Mouse (Mus musculus) neural tube, embryonic 14.5 days (tissue): ENCODE results near the gene Gsta3. TPM values are rescaled to one million over a fixed set of nuclear protein-coding genes. Genes with fewer than 3 reads are reported as not detected.
"Not testable (repeated sequence)": the region's sequence is repeated elsewhere in the genome, so short reads cannot be mapped to it uniquely, and the experiment has no call there.

Experiments
- ATAC-seq: fragments of 200-750 bp; cut with Nextera tagmentation; 2 replicates; pipeline ENCODE4 v1.8.0; 2017; ENCODE audit warnings: low read depth, mild to moderate bottlenecking, moderate TSS enrichment, moderate library complexity
- H3K27ac ChIP-seq: fragments of 300-500 bp; sonication (generic); 2 replicates; pipeline ENCODE4 v1.5.1; 2014; ENCODE audit warnings: low read depth, mild to moderate bottlenecking, control low read depth, low read length, moderate library complexity, mixed read lengths
- H3K27me3 ChIP-seq: fragments of 300-500 bp; sonication (generic); 2 replicates; pipeline ENCODE4 v1.6.1; 2014; ENCODE audit warnings: low read length; ENCODE audit not compliant: control insufficient read depth, insufficient read depth
- H3K36me3 ChIP-seq: fragments of 300-500 bp; sonication (generic); 2 replicates; pipeline ENCODE4 v1.6.1; 2014; ENCODE audit warnings: low read length, mixed read lengths; ENCODE audit not compliant: control insufficient read depth, insufficient read depth
- H3K4me1 ChIP-seq: fragments of 300-500 bp; sonication (generic); 2 replicates; pipeline ENCODE4 v1.6.1; 2014; ENCODE audit warnings: low read length; ENCODE audit not compliant: control insufficient read depth, insufficient read depth
- H3K4me2 ChIP-seq: fragments of 300-500 bp; sonication (generic); 2 replicates; pipeline ENCODE4 v1.6.1; 2014; ENCODE audit warnings: mild to moderate bottlenecking, low read depth, low read length, control low read depth
- H3K4me3 ChIP-seq: fragments of 300-500 bp; sonication (generic); 2 replicates; pipeline ENCODE4 v1.5.1; 2014; ENCODE audit warnings: low read depth, low read length, control low read depth, mixed read lengths
- H3K9ac ChIP-seq: fragments of 300-500 bp; sonication (generic); replicated peaks from 2 replicates; pipeline ENCODE4 v1.6.1; 2014; ENCODE audit warnings: low read depth, mild to moderate bottlenecking, control low read depth, low read length, mixed read lengths
- H3K9me3 ChIP-seq: fragments of 300-500 bp; sonication (generic); 2 replicates; pipeline ENCODE4 v1.6.1; 2016; ENCODE audit warnings: low read length; ENCODE audit not compliant: control insufficient read depth
- WGBS: fragments of 180-500 bp; shearing (Covaris S2); extraction: QIAGEN DNeasy Blood & Tissue Kit; methylation state at CpG from one replicate; pipeline ENCODE4 v1.1.7; 2014; 5-methylcytosine and 5-hydroxymethylcytosine counted together
- polyA plus RNA-seq: library from polyadenylated mRNA; unstranded; fragments of >200 nt; fragmentation: Nextera tagmentation; extraction: Ambion mirVana; gene quantifications from 2 replicates; pipeline ENCODE4 v1.2.1, GENCODE M21; 2014

Gene Gsta3
- polyA plus RNA-seq, 1 experiment from 2014 or later: 0.37 TPM

GRCm38 (mm10) chr1:21280306-21280705 is 39.9 kb downstream of the Gsta3 start:
- H3K4me2 ChIP-seq: no peak overlapping the region
- 82% methylated on average over 2 of the region's 2 CpGs for WGBS
- H3K4me3 ChIP-seq: no peak overlapping the region
- H3K27ac ChIP-seq: no peak overlapping the region
- H3K36me3 ChIP-seq: no peaks in the 10 kb centered on the region
- no peaks in the 10 kb centered on the region for H3K9me3 ChIP-seq
- H3K27me3 ChIP-seq: no peaks in the 10 kb centered on the region
- ATAC-seq: no peak
- no peaks in the 10 kb centered on the region for H3K4me1 ChIP-seq
- no peak overlapping the region for H3K9ac ChIP-seq

DNA sequence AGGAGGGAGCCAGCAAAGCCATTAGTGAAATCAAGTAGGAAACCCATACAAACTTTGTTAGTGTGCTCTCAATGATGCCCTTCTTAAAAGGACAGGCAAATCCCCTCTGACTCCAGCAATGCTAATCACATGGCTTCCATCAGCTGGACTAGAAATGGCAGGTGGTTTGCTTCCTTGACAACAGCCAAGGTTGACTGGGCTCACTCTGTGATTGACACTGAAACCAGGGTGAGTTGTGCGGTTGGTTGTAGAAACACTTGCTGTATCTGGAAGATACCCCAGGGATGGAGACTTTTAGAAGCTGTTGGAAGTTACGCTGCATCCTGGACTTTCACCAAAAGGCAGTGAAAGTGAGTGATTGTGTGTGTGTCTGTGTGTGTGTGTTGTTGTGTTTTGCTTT is 44.3 kb downstream of the Gsta3 start:
- not testable (repeated sequence) for H3K4me1 ChIP-seq, ATAC-seq, H3K9ac ChIP-seq, H3K27me3 ChIP-seq, H3K4me3 ChIP-seq, H3K36me3 ChIP-seq, H3K4me2 ChIP-seq, H3K27ac ChIP-seq, H3K9me3 ChIP-seq
- 92% methylated on average over 2 of the region's 2 CpGs for WGBS

DNA sequence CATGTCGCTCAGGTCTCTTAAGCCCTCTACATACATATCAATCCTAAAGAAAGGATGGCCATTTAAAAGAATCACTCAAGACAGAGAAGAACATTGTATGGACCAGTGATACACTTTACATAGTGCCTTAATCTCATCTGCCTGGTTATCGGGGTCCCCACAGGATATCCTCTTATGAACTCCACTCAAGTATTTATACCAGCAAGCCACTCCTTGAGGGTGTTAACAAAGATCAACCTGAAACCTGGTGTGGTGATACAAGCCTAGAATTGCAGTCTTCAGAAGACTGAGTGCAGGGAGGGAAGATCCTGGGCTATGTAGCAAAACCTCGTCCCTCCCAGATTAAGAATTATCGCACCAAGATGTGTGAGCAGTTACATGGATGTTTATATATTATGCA is 51.0 kb downstream of the Gsta3 start:
- Histone ChIP-seq H3K4me2 (no peak overlapping the region), H3K36me3 (no peaks in the 10 kb centered on the region), H3K27me3 (no peaks in the 10 kb centered on the region), H3K4me3 (no peak overlapping the region), H3K9ac (no peak overlapping the region), H3K27ac (no peak overlapping the region), H3K4me1 (no peaks in the 10 kb centered on the region), H3K9me3 (no peaks in the 10 kb centered on the region)
- ATAC-seq: no peak
- WGBS: 92% methylated on average over 4 of the region's 4 CpGs

- Histone ChIP-seq H3K9me3 (no peaks in the 10 kb centered on the region), H3K27me3 (no peaks in the 10 kb centered on the region), H3K4me1 (no peaks in the 10 kb centered on the region), H3K27ac (no peak overlapping the region), H3K4me2 (no peak overlapping the region), H3K9ac (no peak overlapping the region), H3K4me3 (no peak overlapping the region), H3K36me3 (no peaks in the 10 kb centered on the region)
- ATAC-seq: no peak
- WGBS: 73% methylated on average over 1 of the region's 1 CpGs
Measured at GRCm38 (mm10) chr1:21292590-21292989, 52.2 kb downstream of the Gsta3 start.

GRCm38 (mm10) chr1:21296169-21296568 is 55.8 kb downstream of the Gsta3 start:
- no peaks in the 10 kb centered on the region for H3K27me3 ChIP-seq
- 91% methylated on average over 1 of the region's 1 CpGs for WGBS
- H3K27ac ChIP-seq: no peak overlapping the region
- H3K4me3 ChIP-seq: no peak overlapping the region
- no peaks in the 10 kb centered on the region for H3K36me3 ChIP-seq
- H3K4me2 ChIP-seq: no peak overlapping the region
- H3K9ac ChIP-seq: no peak overlapping the region
- no peaks in the 10 kb centered on the region for H3K4me1 ChIP-seq
- no peak for ATAC-seq
- H3K9me3 ChIP-seq: no peaks in the 10 kb centered on the region

- H3K9me3 ChIP-seq: no peaks in the 10 kb centered on the region
- H3K36me3 ChIP-seq: no peaks in the 10 kb centered on the region
- H3K4me3 ChIP-seq: no peak overlapping the region
- no peak overlapping the region for H3K27ac ChIP-seq
- H3K9ac ChIP-seq: no peak overlapping the region
- H3K4me1 ChIP-seq: no peaks in the 10 kb centered on the region
- whole genome bisulfite sequencing: 99% methylated on average over 4 of the region's 4 CpGs
- no peaks in the 10 kb centered on the region for H3K27me3 ChIP-seq
- no peak for ATAC-seq
- no peak overlapping the region for H3K4me2 ChIP-seq
Measured at GRCm38 (mm10) chr1:21298114-21298513, 57.7 kb downstream of the Gsta3 start.

DNA sequence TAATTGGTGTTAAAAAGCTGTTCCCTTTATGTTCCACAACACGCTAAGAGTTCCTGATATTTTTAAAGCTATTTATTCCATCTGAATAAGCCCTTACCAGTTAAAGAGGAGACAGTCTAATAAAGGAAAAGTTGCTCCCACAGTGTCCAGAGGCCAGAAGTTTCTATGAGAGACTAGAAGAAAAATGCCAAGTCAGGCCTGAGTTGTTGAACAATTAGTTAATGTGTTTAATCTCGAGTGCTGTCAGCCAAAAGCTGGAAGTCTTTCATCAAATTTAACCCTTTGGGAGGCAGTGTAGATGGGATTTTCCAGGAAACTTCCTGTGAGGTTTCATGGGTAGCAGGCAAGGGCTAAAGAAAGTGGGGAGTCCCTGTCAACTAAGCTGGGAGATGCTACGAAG is 59.4 kb downstream of the Gsta3 start:
- WGBS: 65% methylated on average over 3 of the region's 3 CpGs
- Histone ChIP-seq H3K9me3 (no peaks in the 10 kb centered on the region), H3K4me1 (no peaks in the 10 kb centered on the region), H3K4me2 (no peak overlapping the region), H3K9ac (no peak overlapping the region), H3K4me3 (no peak overlapping the region), H3K27me3 (no peaks in the 10 kb centered on the region), H3K27ac (no peak overlapping the region), H3K36me3 (no peaks in the 10 kb centered on the region)
- no peak for ATAC-seq

DNA sequence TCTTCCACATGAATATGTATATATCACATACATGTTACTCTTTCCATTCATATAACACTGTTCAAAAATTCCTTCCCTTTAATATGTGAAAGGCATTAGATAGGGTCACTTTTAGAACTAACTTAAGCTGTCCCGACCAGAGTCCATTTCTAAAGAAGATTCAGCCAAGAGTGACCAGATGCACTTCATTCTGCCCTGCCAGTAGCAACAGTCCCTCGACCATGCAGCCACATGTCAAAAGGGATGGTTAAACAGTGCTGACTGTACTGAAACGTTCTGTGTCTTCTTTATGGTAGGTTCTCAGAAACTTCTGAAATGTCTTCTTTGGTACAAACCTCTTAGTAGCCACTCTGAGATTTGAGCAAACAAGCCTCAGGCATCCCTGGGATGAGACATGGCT is 61.3 kb downstream of the Gsta3 start:
- no peak overlapping the region for H3K9ac ChIP-seq
- no peak for ATAC-seq
- H3K27me3 ChIP-seq: no peaks in the 10 kb centered on the region
- H3K9me3 ChIP-seq: no peaks in the 10 kb centered on the region
- 85% methylated on average over 3 of the region's 3 CpGs for WGBS
- H3K36me3 ChIP-seq: no peaks in the 10 kb centered on the region
- no peaks in the 10 kb centered on the region for H3K4me1 ChIP-seq
- no peak overlapping the region for H3K4me2 ChIP-seq
- no peak overlapping the region for H3K4me3 ChIP-seq
- no peak overlapping the region for H3K27ac ChIP-seq

- 84% methylated on average over 3 of the region's 3 CpGs for WGBS
- no peak for ATAC-seq
- no peaks in the 10 kb centered on the region for H3K27me3 ChIP-seq
- no peak overlapping the region for H3K27ac ChIP-seq
- no peak overlapping the region for H3K4me3 ChIP-seq
- no peak overlapping the region for H3K4me2 ChIP-seq
- no peaks in the 10 kb centered on the region for H3K9me3 ChIP-seq
- H3K9ac ChIP-seq: no peak overlapping the region
- no peaks in the 10 kb centered on the region for H3K4me1 ChIP-seq
- H3K36me3 ChIP-seq: no peaks in the 10 kb centered on the region
Measured at GRCm38 (mm10) chr1:21304174-21304573, 63.8 kb downstream of the Gsta3 start.

DNA sequence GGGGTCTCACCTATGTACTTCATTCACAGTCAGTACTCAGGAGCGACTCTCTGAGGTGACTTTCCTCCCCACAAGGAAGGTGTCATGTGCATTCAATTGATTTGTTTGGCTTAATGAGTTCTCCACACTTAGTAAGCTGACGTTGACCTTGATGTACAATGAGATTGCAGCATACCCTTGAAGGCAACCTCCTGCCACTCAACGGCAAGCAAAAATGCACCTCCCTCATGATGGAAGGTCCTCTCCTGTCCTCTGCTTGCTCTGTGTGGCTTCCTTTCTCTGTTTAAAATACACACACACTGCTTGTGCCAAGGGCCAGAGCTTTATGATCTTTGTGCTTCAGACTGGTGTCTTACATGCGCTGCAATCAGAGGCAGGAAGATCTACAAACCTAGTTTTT is 64.3 kb downstream of the Gsta3 start:
- no peak overlapping the region for H3K9ac ChIP-seq
- no peak overlapping the region for H3K4me3 ChIP-seq
- no peaks in the 10 kb centered on the region for H3K9me3 ChIP-seq
- WGBS: 89% methylated on average over 4 of the region's 4 CpGs
- H3K4me2 ChIP-seq: no peak overlapping the region
- H3K36me3 ChIP-seq: no peaks in the 10 kb centered on the region
- no peak overlapping the region for H3K27ac ChIP-seq
- no peaks in the 10 kb centered on the region for H3K4me1 ChIP-seq
- no peaks in the 10 kb centered on the region for H3K27me3 ChIP-seq
- ATAC-seq: no peak
